Mouse (Mus musculus) neural tube, embryonic 11.5 days (tissue): ENCODE measurements around the gene Gm11027. TPM values are rescaled to one million over a fixed set of nuclear protein-coding genes. Genes with fewer than 3 reads are reported as not detected.

Source experiments
- ATAC-seq: fragments of 200-750 bp; cut with Nextera tagmentation; 2 replicates; pipeline ENCODE4 v1.8.0; 2017; ENCODE audit warnings: moderate number of reproducible peaks, mild to moderate bottlenecking, moderate TSS enrichment, moderate library complexity; ENCODE audit not compliant: insufficient read depth, low FRiP score, low TSS enrichment
- DNase-seq: peaks from one replicate; pipeline ENCODE4 v3.0.0-alpha.2; 2015; ENCODE audit warnings: low spot score
- H3K27ac ChIP-seq: fragments of 300-500 bp; sonication (generic); 2 replicates; pipeline ENCODE4 v1.5.1; 2014; ENCODE audit warnings: low read depth, mild to moderate bottlenecking, low read length
- H3K27me3 ChIP-seq: fragments of 300-500 bp; sonication (generic); 2 replicates; pipeline ENCODE4 v1.6.1; 2014; ENCODE audit warnings: mild to moderate bottlenecking, low read length, mixed read lengths; ENCODE audit not compliant: control insufficient read depth, insufficient read depth
- H3K36me3 ChIP-seq: fragments of 300-500 bp; sonication (generic); 2 replicates; pipeline ENCODE4 v1.6.1; 2014; ENCODE audit warnings: mild to moderate bottlenecking, low read length, moderate library complexity, mixed read lengths; ENCODE audit not compliant: control insufficient read depth, insufficient read depth
- H3K4me1 ChIP-seq: fragments of 300-500 bp; sonication (generic); 2 replicates; pipeline ENCODE4 v1.6.1; 2014; ENCODE audit warnings: low read length, mixed read lengths; ENCODE audit not compliant: control insufficient read depth, insufficient read depth
- H3K4me2 ChIP-seq: fragments of 300-500 bp; sonication (generic); 2 replicates; pipeline ENCODE4 v1.6.1; 2014; ENCODE audit warnings: low read depth, mild to moderate bottlenecking, moderate library complexity
- H3K4me3 ChIP-seq: fragments of 300-500 bp; sonication (generic); 2 replicates; pipeline ENCODE4 v1.5.1; 2014; ENCODE audit warnings: low read depth, low read length
- H3K9ac ChIP-seq: fragments of 300-500 bp; sonication (generic); 2 replicates; pipeline ENCODE4 v1.6.1; 2014; ENCODE audit warnings: mild to moderate bottlenecking, low read length
- H3K9me3 ChIP-seq: fragments of 300-500 bp; sonication (generic); 2 replicates; pipeline ENCODE4 v1.6.1; 2016; ENCODE audit warnings: low read length; ENCODE audit not compliant: control insufficient read depth
- WGBS: fragments of 180-500 bp; shearing (Covaris S2); extraction: QIAGEN DNeasy Blood & Tissue Kit; methylation state at CpG from one replicate; pipeline ENCODE4 v1.1.7; 2014; 5-methylcytosine and 5-hydroxymethylcytosine counted together
- polyA plus RNA-seq: library from polyadenylated mRNA; unstranded; fragments of >200 nt; fragmentation: Nextera tagmentation; extraction: Ambion mirVana; gene quantifications from 2 replicates; pipeline ENCODE4 v1.2.1, GENCODE M21; 2014

The Gm11027 gene
- polyA plus RNA-seq, 1 experiment from 2014 or later: not detected

DNA sequence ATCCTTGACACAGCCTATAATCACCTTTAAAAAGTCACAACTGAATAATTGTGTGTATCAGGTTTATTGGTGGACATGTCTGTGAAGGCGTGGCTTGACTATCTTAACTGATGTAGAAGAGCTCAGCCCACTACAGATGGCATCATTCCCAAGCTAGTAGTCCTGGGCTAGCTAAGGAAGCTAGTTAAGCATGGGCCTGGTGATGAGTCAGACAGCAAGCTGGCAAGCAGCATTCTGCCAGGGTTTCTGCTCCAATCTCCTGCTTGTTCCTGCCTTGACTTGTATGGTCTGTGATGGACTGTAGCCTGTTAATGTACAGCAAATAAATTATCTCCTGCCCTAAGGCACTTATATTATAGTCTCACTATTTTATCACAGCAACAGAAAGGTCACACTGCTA is 30.6 kb upstream of the Gm11027 start:
- H3K4me2 ChIP-seq: no peak overlapping the region
- no peak overlapping the region for H3K4me3 ChIP-seq
- 82% methylated on average over 1 of the region's 1 CpGs for WGBS
- DNase-seq: no peak
- H3K4me1 ChIP-seq: no peaks in the 10 kb centered on the region
- no peaks in the 10 kb centered on the region for H3K27me3 ChIP-seq
- no peak overlapping the region for H3K27ac ChIP-seq
- H3K9ac ChIP-seq: no peak overlapping the region
- ATAC-seq: no peak
- H3K36me3 ChIP-seq: no peaks in the 10 kb centered on the region
- no peaks in the 10 kb centered on the region for H3K9me3 ChIP-seq

DNA sequence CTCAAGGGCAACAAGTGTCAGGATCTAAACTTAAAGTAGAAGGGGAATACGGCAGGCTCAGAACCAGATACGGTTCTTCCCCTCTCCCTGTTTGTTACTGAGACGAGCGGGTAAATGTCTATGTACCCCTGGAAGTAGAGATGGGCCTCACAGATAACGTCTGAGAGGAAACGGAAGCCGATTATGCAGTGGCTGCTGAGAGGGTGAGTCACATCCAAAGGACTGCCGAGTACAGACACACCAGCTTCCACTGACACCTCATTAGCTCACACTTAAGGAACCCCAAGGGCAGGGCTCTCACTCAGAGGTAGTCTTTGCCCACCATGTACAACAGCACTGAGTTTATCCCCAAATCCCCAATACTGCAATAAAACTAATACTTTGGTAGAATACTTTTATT is 20.5 kb upstream of the Gm11027 start:
- no peak for ATAC-seq
- no peak overlapping the region for H3K9ac ChIP-seq

DNA sequence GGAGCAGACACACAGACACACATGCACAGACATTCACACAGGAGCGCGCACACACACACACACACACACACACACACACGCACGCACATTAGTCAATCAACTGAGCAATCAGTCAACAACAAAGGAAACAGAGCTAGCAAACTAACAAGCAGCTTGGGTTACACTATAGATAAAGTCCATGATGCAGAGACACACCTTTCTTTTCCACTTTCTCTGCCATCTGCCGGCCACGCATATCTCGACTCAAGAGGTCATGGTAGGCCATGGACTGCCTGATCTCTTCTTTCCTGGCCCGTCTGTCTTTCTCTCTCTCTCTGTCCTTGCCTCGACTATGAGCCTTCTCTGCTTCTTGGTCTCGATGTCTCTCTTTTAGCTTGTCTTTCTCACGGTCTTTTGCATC is 19.6 kb upstream of the Gm11027 start:
- H3K27ac ChIP-seq: no peak overlapping the region
- 91% methylated on average over 11 of the region's 11 CpGs for WGBS

More for the DNA sequence above, 20.5 kb upstream of the Gm11027 start:
- Histone ChIP-seq H3K36me3 (no peaks in the 10 kb centered on the region), H3K27me3 (no peaks in the 10 kb centered on the region), H3K4me1 (no peaks in the 10 kb centered on the region), H3K4me3 (no peak overlapping the region), H3K4me2 (no peak overlapping the region), H3K27ac (no peak overlapping the region), H3K9me3 (no peaks in the 10 kb centered on the region)
- no peak for DNase-seq
- 81% methylated on average over 8 of the region's 8 CpGs for WGBS

DNA sequence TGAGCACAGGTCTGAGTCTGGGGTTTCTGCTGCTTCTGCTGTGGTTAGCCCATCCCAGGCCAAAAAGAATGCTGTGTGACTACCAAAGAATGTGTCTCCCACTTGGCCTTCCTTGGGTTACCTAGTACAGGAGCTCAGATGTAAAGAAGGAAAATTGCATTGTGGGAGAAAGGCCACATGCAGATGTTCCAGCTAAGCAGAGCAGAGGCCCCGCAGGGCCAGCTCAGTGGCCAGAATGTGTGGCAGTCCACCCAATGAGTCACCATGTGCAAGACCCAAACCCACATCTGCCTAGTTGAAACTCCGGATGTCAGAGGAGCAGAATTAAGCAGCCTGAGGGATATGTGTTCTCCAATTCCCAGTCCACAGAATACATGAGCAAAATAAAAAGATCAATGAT is 16.9 kb upstream of the Gm11027 start:
- 72% methylated on average over 2 of the region's 2 CpGs for WGBS
- DNase-seq (no peak), ATAC-seq (no peak)
- H3K4me3 ChIP-seq: no peak overlapping the region
- no peak overlapping the region for H3K4me2 ChIP-seq
- no peaks in the 10 kb centered on the region for H3K36me3 ChIP-seq
- H3K9ac ChIP-seq: no peak overlapping the region
- H3K27ac ChIP-seq: no peak overlapping the region
- H3K4me1 ChIP-seq: no peaks in the 10 kb centered on the region
- H3K9me3 ChIP-seq: no peaks in the 10 kb centered on the region
- H3K27me3 ChIP-seq: no peaks in the 10 kb centered on the region

More for the DNA sequence above, 19.6 kb upstream of the Gm11027 start:
- Histone ChIP-seq H3K36me3 (no peaks in the 10 kb centered on the region), H3K4me2 (no peak overlapping the region), H3K27me3 (no peaks in the 10 kb centered on the region), H3K9ac (no peak overlapping the region), H3K9me3 (no peaks in the 10 kb centered on the region), H3K4me1 (no peaks in the 10 kb centered on the region), H3K4me3 (no peak overlapping the region)
- no peak for DNase-seq
- ATAC-seq: no peak

DNA sequence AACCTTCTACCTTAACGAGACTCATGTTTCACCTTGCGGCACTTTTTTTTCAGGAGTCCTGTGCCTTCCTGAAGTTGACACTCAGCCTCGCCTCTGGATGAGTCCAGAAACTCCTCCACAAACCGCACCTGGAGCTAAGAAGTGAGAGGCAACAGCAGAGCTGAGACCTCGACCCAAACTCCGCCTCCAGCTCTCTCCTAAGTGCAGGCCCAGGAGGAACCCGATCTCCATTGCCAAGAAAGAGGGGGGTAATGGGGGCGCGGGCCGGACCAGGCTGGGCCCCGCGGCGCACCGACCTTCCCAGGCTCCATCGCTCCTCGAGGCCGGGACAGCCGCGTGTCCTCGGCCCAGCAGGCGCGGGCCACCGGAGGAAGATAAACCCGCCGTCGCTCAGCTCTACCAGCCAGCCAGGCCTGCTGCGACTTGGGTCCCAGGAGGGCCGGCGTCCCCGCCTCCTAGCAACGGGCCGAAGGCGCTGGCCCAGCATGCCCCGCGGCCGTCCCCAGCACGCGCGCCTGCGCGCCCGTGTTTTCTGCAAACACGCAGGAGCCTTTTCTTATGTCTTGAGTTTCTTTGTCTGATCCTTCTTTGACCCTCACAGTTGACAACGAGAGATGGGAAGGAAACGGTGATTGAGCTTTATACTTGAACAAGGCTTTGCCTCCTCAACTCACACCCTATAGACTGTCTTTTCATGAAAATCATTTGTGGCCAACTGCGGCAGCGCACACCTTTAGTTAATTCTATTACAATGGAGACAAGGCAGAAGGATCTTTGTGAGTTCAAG is 12.4 kb upstream of the Gm11027 start, which contains the start of gene Wdr60:
Gene Wdr60 (minus strand): TSS at position 468 of the 787 bp plus-strand sequence.
- peak; percentile 98 for ATAC-seq
- Histone ChIP-seq H3K4me1 (no peaks in the 10 kb centered on the region), H3K9me3 (no peaks in the 10 kb centered on the region), H3K27ac (peak within 1 kb of the TSS; percentile 54; the same call in 1 of the 2 replicates), H3K36me3 (no peaks in the 10 kb centered on the region), H3K9ac (peak within 1 kb of the TSS; percentile 75), H3K4me2 (peak within 1 kb of the TSS; percentile 73), H3K4me3 (peak within 1 kb of the TSS; percentile 57), H3K27me3 (no peaks in the 10 kb centered on the region)
- peak; percentile 93 for DNase-seq
- 3% methylated on average over 45 of the region's 47 CpGs for WGBS

DNA sequence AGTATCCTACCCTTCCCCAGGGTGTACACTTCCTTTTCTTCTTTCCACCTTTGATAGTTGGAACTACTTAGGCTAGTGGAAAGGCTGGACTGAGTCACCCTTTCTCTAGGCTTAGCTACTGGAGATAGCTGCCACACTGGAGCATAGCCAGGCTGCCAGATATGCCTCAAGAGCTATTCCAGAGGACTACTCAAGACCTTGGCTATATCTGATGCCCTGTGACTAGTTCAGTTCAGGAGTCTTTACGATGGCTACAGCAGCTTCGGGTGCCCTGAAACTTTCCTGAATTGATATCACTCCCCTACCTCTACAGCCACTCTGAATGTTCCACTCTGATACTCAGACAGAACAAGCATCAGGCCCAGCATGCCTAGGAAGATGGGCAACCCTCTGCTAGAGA is 10.4 kb upstream of the Gm11027 start:
- H3K27me3 ChIP-seq: no peaks in the 10 kb centered on the region
- H3K4me3 ChIP-seq: no peak overlapping the region
- ATAC-seq: no peak
- no peaks in the 10 kb centered on the region for H3K36me3 ChIP-seq
- no peak for DNase-seq
- no peak overlapping the region for H3K9ac ChIP-seq
- H3K4me2 ChIP-seq: no peak overlapping the region
- H3K9me3 ChIP-seq: no peaks in the 10 kb centered on the region
- H3K4me1 ChIP-seq: no peaks in the 10 kb centered on the region
- 91% methylated on average over 2 of the region's 2 CpGs for WGBS
- no peak overlapping the region for H3K27ac ChIP-seq

DNA sequence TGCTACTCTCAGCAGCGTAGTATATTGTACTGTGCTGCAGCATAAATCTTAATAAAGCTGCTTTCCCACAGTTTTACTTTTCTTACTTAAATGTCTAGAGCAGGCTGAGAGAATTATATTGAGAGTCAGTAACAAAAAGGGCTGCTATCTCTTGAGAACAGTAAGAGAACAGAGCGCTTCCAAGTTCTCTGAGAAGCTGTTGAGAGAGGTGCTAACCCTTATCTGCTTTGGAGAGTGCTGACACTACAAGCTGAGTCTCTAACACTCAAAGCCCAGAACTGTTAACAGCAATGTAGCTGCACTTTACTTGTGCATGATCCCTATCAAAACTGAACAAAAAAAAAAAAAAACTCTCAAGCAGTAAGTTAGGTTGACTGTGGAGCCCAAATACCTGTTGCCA is 9.9 kb upstream of the Gm11027 start:
- Histone ChIP-seq H3K27ac (no peak overlapping the region), H3K9ac (no peak overlapping the region), H3K27me3 (no peaks in the 10 kb centered on the region), H3K9me3 (no peaks in the 10 kb centered on the region), H3K4me1 (no peaks in the 10 kb centered on the region), H3K36me3 (no peaks in the 10 kb centered on the region), H3K4me2 (no peak overlapping the region), H3K4me3 (no peak overlapping the region)
- DNase-seq: no peak
- no peak for ATAC-seq
- 83% methylated on average over 2 of the region's 2 CpGs for WGBS

DNA sequence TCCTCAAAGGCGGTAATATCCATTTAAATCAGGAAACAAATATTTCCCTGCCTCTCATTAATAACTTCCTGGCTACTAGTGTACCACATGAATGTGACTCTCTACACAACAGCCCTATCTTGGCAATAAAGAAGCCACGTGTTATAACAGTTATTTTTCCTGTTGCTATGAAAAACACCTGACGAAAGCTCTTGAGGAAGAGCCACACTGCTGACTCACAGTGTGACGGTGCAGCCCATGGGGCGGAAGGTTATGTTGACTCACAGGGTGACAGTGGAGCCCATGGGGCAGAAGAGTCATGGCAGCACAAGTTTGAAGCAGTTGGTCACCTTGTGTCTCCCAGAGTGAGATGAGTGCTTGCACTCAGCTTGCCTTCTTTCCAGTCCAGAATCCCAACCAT is 5.7 kb upstream of the Gm11027 start:
- Histone ChIP-seq H3K27ac (no peak overlapping the region), H3K27me3 (no peaks in the 10 kb centered on the region), H3K4me2 (no peak overlapping the region), H3K9me3 (no peaks in the 10 kb centered on the region), H3K4me3 (no peak overlapping the region), H3K36me3 (no peaks in the 10 kb centered on the region), H3K4me1 (no peaks in the 10 kb centered on the region), H3K9ac (no peak overlapping the region)
- ATAC-seq (no peak), DNase-seq (no peak)
- WGBS: 77% methylated on average over 5 of the region's 5 CpGs

DNA sequence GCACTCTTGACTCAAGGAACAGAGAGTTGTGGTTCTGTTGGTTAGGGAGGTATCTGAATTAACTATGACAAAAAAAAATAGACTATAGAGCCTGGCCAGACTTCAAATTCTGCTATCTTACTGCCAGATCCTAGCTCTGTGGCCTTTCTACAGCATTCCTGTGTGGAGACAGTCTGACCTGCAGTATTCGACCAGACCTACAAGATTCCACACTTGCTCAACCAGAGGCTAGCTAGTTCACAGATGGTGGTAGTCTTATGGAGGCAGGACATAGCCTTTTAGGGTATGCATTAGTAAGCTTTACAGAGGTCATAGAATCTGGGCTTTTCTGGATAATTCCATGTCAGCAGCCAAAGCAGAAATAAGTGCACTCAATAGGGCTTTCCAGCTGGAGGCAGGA is 4.6 kb upstream of the Gm11027 start:
- Histone ChIP-seq H3K27me3 (no peaks in the 10 kb centered on the region), H3K9me3 (no peaks in the 10 kb centered on the region), H3K4me1 (no peaks in the 10 kb centered on the region), H3K4me2 (no peak overlapping the region), H3K9ac (no peak overlapping the region), H3K36me3 (no peaks in the 10 kb centered on the region), H3K27ac (no peak overlapping the region), H3K4me3 (no peak overlapping the region)
- DNase-seq (no peak), ATAC-seq (no peak)
- WGBS: 89% methylated on average over 1 of the region's 1 CpGs
